Mouse (Mus musculus) liver, embryonic 13.5 days (tissue): ENCODE results near the gene Hexim1. TPM values are rescaled to one million over a fixed set of nuclear protein-coding genes. Genes with fewer than 3 reads are reported as not detected.

Source experiments
- ATAC-seq: fragments of 200-750 bp; cut with Nextera tagmentation; 2 replicates; pipeline ENCODE4 v1.8.0; 2017; ENCODE audit warnings: low read depth, mild to moderate bottlenecking, moderate number of reproducible peaks, moderate library complexity
- DNase-seq: peaks from one replicate; pipeline ENCODE4 v3.0.0; 2022
- H3K27ac ChIP-seq: fragments of 300-500 bp; sonication (generic); 2 replicates; pipeline ENCODE4 v1.5.1; 2015; ENCODE audit warnings: moderate library complexity, mild to moderate bottlenecking, inconsistent platforms
- H3K27me3 ChIP-seq: fragments of 300-500 bp; sonication (generic); 2 replicates; pipeline ENCODE4 v1.6.1; 2015; ENCODE audit warnings: mild to moderate bottlenecking, inconsistent platforms
- H3K36me3 ChIP-seq: fragments of 300-500 bp; sonication (generic); 2 replicates; pipeline ENCODE4 v1.6.1; 2015; ENCODE audit warnings: mild to moderate bottlenecking, inconsistent platforms
- H3K4me1 ChIP-seq: fragments of 300-500 bp; sonication (generic); replicated peaks from 2 replicates; pipeline ENCODE4 v1.6.1; 2015; ENCODE audit warnings: inconsistent platforms
- H3K4me2 ChIP-seq: fragments of 300-500 bp; sonication (generic); 2 replicates; pipeline ENCODE4 v1.6.1; 2015; ENCODE audit warnings: inconsistent platforms, mild to moderate bottlenecking, moderate library complexity
- H3K4me3 ChIP-seq: fragments of 300-500 bp; sonication (generic); replicated peaks from 2 replicates; pipeline ENCODE4 v1.5.1; 2015; ENCODE audit warnings: mild to moderate bottlenecking, inconsistent platforms
- H3K9ac ChIP-seq: fragments of 300-500 bp; sonication (generic); 2 replicates; pipeline ENCODE4 v1.6.1; 2015; ENCODE audit warnings: mild to moderate bottlenecking, inconsistent platforms
- H3K9me3 ChIP-seq: fragments of 300-500 bp; sonication (generic); replicated peaks from 2 replicates; pipeline ENCODE4 v1.6.1; 2016; ENCODE audit warnings: inconsistent platforms
- WGBS: fragments of 180-500 bp; shearing (Covaris S2); methylation state at CpG from one replicate; pipeline ENCODE4 v1.1.7; 2015; ENCODE audit not compliant: insufficient replicate concordance; 5-methylcytosine and 5-hydroxymethylcytosine counted together
- polyA plus RNA-seq: library from polyadenylated mRNA; unstranded; fragments of >200 nt; fragmentation: Nextera tagmentation; extraction: Ambion mirVana; gene quantifications from 2 replicates; pipeline ENCODE4 v1.2.1, GENCODE M21; 2015

The Hexim1 gene
- 2.6 and 3.0 TPM in 2 replicates for polyA plus RNA-seq

DNA sequence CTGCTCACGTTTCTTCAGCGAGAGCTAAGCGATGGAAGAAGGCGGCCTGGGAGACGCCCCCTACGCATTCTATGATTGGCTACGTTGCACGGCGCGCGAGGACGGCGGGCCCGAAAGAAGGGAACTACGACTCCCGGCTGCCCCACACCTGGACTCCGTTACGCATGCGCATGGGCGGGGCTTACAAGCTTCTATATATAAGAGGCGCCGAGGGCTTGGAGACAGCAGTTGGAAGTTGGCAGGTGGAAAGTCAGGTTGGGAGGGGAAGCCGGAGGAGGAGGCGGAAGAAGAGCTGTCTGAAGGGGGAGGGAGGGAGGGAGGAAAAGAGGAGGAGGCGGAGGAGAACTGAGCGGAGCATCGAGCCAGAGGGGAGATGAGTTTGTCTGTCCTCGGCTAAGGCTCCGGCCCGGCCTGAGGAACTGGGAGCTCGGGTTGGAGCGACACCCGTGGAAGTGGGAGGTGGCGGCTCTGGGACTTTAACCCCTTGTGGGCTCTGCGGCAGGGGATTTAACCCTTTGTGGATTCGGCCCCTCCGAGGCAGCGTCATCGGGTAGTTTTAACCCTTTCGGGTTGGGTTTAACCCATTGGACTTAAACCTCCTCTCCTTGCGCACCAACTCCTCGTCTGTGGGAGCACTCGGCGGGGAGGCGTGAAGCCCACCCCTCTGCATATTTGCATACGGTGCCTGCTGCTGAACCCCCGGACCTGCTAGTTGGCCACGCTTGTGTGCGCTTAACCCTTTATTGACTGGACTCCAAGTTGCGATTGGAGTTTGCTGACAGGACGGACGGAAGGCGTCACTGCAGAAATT, at the start of gene Hexim1:
TSS of gene Hexim1 (plus strand) at position 224 of the 811 bp plus-strand sequence.
- peak within 1 kb of the TSS; percentile 90 for H3K9ac ChIP-seq
- no peaks in the 10 kb centered on the region for H3K9me3 ChIP-seq
- H3K4me1 ChIP-seq: peaks cover 66% of the 10 kb centered on the region
- peak within 1 kb of the TSS; percentile 96 for H3K27ac ChIP-seq
- WGBS: under 1% methylated on average over 53 of the region's 53 CpGs
- peak within 1 kb of the TSS; percentile 85 for H3K4me3 ChIP-seq
- DNase-seq (peak; percentile 100), ATAC-seq (peak; percentile 92)
- peaks cover 20% of the 10 kb centered on the region for H3K27me3 ChIP-seq
- peak within 1 kb of the TSS; percentile 99 for H3K4me2 ChIP-seq
- no peaks in the 10 kb centered on the region for H3K36me3 ChIP-seq

DNA sequence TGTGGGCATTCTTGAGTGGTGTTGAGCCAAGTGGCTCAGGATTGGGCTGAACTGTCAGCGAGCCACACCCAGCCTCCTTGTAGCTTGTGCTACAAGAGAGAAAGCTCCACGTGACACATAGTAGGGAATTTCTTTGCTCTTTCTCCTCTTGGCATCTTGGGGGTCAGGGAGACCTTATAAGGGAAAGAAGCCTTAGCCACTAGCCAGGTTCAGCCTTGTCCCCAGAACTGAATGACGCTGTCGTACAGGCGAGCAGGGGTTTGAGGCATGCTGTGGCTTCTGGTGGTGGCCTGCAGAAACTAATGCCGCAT, 49.0 kb upstream of the Hexim1 start:
- Histone ChIP-seq H3K4me3 (no peak overlapping the region), H3K9me3 (no peaks in the 10 kb centered on the region), H3K36me3 (peaks cover 82% of the 10 kb centered on the region), H3K4me1 (no peaks in the 10 kb centered on the region), H3K27ac (no peak overlapping the region), H3K9ac (no peak overlapping the region), H3K4me2 (no peak overlapping the region), H3K27me3 (no peaks in the 10 kb centered on the region)
- ATAC-seq (no peak), DNase-seq (no peak)
- WGBS: 90% methylated on average over 6 of the region's 6 CpGs

DNA sequence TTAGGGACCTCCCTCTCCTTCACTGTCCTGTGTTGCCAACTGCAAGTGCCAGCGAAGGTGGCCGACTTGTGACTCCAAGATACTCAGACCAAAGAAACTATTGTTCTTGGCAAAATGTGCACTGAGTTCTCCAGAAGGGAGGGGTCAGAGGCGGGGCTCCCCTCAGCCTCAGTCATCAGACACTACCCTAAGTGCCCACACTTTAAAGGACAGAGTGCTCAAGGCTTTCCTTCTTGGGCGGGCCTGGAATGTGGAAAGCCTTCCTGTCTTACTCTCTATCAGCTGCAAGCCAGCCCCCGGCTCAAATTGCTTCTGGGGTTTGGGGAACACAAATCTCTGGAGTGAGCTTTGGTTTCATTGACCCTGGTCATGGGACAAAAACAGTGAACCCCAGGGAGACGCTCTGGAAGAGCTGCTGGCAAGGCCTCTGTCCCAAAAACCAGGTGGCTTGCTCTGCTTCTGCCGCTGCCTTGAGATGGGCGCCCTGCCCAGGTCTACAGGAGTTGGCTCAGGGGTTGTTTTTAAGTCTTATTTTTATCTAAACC, 48.5 kb upstream of the Hexim1 start:
- no peak overlapping the region for H3K9ac ChIP-seq
- H3K4me3 ChIP-seq: no peak overlapping the region
- no peaks in the 10 kb centered on the region for H3K9me3 ChIP-seq
- WGBS: 84% methylated on average over 8 of the region's 8 CpGs
- ATAC-seq (no peak), DNase-seq (no peak)
- no peak overlapping the region for H3K4me2 ChIP-seq
- no peaks in the 10 kb centered on the region for H3K4me1 ChIP-seq
- H3K27ac ChIP-seq: no peak overlapping the region
- no peaks in the 10 kb centered on the region for H3K27me3 ChIP-seq
- peaks cover 77% of the 10 kb centered on the region for H3K36me3 ChIP-seq

DNA sequence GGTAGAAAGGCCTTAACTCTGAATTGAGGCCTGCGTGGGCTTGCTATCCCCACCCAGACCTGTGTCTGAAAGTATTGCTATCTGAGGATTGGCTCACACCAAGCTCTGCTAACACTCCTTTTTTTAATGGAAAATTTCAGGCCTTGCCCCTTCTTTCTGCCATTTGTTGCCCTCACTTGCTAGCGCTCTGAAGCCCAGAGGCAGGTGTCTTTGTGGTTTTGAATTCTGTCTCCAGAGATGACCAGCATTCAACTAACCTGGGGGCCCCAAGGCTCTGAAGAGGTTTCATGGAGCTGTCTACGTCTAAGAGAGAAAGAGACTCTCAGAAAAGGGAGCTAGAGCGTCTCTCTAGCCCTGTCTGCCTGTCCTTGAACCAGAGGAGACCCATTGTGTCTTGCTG, 47.8 kb upstream of the Hexim1 start:
- Histone ChIP-seq H3K4me2 (no peak overlapping the region), H3K9ac (no peak overlapping the region), H3K4me1 (no peaks in the 10 kb centered on the region), H3K4me3 (no peak overlapping the region), H3K27me3 (no peaks in the 10 kb centered on the region), H3K27ac (no peak overlapping the region), H3K9me3 (no peaks in the 10 kb centered on the region), H3K36me3 (peaks cover 72% of the 10 kb centered on the region)
- no peak for DNase-seq
- WGBS: 84% methylated on average over 4 of the region's 4 CpGs
- ATAC-seq: no peak

DNA sequence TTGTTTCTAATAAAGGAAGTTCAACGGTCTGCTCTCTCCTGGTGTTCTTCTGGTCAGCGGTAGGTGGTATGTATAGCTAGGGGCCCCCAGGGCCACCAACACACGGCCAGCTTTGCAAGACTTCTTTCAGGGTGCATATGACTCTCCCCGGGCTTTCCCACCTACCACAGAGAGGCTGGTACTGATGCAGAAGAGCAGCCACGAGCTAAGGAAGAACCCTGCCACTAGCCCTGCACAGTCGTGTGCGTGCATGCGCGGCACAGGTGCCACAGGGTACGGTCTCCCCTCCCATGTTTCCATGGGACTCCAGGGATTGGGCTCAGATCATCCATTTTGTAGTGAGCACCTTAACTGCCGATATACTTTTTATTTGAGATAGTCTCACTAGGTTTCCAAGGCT, 47.1 kb upstream of the Hexim1 start:
- H3K27ac ChIP-seq: no peak overlapping the region
- H3K36me3 ChIP-seq: peaks cover 66% of the 10 kb centered on the region
- no peaks in the 10 kb centered on the region for H3K4me1 ChIP-seq
- no peaks in the 10 kb centered on the region for H3K27me3 ChIP-seq
- no peak overlapping the region for H3K9ac ChIP-seq
- ATAC-seq: no peak
- no peak overlapping the region for H3K4me3 ChIP-seq
- 88% methylated on average over 11 of the region's 11 CpGs for WGBS
- H3K4me2 ChIP-seq: no peak overlapping the region
- no peaks in the 10 kb centered on the region for H3K9me3 ChIP-seq
- no peak for DNase-seq

DNA sequence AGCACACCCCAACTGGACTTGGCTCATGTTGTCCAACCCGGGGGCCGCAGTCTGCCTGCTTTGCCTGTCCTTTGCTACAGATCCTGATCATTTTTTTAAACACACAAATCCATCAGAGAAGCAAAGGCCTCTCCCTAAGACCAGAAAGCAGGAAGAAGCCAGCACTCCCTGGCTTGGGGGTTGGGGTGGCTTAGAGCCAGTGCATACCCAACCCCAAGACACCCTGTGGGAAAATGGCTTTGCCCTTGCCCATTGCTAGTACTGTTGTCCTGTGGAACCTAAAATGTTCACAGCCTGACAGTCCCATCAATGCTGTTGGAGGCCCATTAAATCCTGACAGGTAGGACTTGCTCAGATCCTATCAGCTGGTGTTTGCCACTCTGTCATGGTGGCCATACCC, 46.3 kb upstream of the Hexim1 start:
- Histone ChIP-seq H3K27me3 (no peaks in the 10 kb centered on the region), H3K9me3 (no peaks in the 10 kb centered on the region), H3K4me2 (no peak overlapping the region), H3K9ac (no peak overlapping the region), H3K4me1 (no peaks in the 10 kb centered on the region), H3K27ac (no peak overlapping the region), H3K36me3 (peaks cover 57% of the 10 kb centered on the region), H3K4me3 (no peak overlapping the region)
- no peak for ATAC-seq
- DNase-seq: no peak
- WGBS: 100% methylated on average over 2 of the region's 2 CpGs

DNA sequence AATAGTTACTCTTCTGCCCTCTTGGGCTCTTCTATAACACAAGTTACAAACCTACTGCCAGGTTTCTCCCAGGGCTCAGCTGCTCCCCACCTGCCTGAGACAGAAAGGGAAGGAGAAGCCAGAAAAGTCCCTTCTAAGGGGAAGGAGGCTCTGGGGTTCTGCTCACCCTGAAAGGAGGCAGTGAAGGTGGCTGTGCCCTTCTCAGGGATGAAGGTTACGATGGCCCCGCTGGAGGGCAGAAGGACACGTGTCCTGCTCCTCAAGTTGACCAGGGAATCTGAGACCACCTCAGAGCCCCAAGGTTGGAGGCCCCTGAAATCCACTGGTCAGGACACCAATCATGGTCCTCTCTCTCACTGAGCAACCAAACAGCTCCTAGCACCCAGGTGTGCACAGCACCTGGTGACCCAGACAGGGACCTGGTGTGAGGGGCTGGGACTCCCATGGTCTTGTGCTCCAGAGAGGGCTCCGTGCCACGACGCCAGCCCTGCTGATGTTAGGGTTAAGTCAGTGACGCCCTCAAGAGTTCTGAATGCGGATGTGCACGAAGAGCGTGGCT, 45.6 kb upstream of the Hexim1 start:
- Histone ChIP-seq H3K27me3 (no peaks in the 10 kb centered on the region), H3K9ac (no peak overlapping the region), H3K27ac (no peak overlapping the region), H3K9me3 (no peaks in the 10 kb centered on the region), H3K4me2 (no peak overlapping the region), H3K4me3 (no peak overlapping the region), H3K36me3 (peaks cover 52% of the 10 kb centered on the region), H3K4me1 (no peaks in the 10 kb centered on the region)
- 91% methylated on average over 10 of the region's 10 CpGs for WGBS
- no peak for ATAC-seq
- no peak for DNase-seq

DNA sequence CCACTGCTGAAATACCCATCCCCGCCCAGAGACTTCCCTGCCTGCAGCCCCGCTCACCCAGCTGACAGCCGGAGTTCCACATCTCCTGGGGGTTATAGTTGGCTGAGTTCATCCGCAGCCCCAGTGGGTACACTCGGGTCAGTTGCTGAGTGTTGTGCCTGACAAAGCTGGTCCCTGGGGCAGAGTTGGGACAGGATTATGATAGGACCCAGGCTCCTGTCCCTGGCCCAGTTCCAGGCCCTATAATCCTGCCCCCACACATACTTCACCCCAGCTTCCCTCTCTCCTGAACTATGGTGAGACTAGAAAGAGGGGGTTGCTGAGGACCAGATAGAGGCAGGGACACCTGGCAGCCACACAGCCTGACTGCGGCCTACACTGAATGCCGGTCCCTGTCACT, 42.4 kb upstream of the Hexim1 start:
- Histone ChIP-seq H3K4me1 (no peaks in the 10 kb centered on the region), H3K4me2 (no peak overlapping the region), H3K27ac (no peak overlapping the region), H3K9me3 (no peaks in the 10 kb centered on the region), H3K4me3 (no peak overlapping the region), H3K36me3 (peaks cover 20% of the 10 kb centered on the region), H3K9ac (no peak overlapping the region), H3K27me3 (peaks cover 5% of the 10 kb centered on the region)
- DNase-seq (no peak), ATAC-seq (no peak)
- 73% methylated on average over 7 of the region's 7 CpGs for WGBS

DNA sequence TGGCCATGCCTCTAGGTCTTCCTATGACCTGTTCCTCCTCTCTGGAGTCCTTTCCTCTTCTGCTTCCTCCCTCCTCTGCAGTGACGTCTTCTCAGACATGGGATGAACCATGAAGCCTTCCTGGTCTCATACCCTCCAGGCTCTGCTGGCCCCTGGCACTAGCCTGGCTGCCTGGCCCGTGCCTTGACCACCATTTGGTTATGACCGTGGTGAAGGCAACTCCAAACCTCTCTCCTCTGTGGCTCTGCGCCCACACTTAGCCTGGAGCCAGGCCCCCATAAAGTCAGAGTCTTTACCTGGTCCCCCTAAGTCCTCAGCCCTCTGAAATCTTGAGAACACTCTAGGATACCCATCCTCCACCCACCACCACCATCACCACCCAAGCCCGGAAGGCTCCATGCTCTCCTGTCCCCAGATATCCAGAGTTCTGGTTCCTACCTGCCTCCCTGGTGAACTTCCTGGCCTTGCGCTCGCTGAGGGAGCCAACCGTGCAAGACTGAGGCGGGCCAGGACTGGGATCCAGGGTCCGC, 41.8 kb upstream of the Hexim1 start:
- no peak overlapping the region for H3K9ac ChIP-seq
- no peak overlapping the region for H3K4me2 ChIP-seq
- DNase-seq (no peak), ATAC-seq (no peak)
- no peak overlapping the region for H3K27ac ChIP-seq
- H3K4me1 ChIP-seq: no peaks in the 10 kb centered on the region
- H3K9me3 ChIP-seq: no peaks in the 10 kb centered on the region
- H3K4me3 ChIP-seq: no peak overlapping the region
- 66% methylated on average over 10 of the region's 10 CpGs for WGBS
- H3K36me3 ChIP-seq: peaks cover 14% of the 10 kb centered on the region
- H3K27me3 ChIP-seq: peaks cover 10% of the 10 kb centered on the region

DNA sequence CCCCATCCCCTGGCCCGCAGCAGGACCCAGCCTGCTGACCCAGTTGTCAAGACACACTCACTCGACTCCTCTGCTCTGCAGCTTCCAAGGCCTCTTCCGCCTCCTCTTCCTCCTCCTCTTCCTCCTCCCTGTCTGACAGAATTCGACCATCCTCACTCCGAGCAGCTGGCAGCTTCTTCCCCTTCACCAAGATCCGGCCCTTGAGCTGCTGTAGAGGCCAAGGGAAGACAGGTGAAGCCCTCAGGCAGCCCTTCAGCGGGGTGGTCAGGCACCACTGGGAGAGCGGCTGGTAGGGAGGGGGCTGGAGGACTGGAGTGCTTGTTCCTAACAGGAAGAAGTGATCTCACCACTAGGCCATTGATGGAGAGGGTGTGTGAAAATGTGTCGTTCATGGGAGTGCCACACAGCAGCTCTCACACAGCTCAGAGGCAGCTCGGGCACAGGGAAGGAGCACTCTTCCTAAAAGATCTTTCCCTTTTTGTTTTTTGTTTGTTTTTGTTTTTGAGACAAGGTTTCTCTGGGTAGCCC, 41.2 kb upstream of the Hexim1 start:
- H3K27ac ChIP-seq: no peak overlapping the region
- ATAC-seq (no peak), DNase-seq (no peak)

DNA sequence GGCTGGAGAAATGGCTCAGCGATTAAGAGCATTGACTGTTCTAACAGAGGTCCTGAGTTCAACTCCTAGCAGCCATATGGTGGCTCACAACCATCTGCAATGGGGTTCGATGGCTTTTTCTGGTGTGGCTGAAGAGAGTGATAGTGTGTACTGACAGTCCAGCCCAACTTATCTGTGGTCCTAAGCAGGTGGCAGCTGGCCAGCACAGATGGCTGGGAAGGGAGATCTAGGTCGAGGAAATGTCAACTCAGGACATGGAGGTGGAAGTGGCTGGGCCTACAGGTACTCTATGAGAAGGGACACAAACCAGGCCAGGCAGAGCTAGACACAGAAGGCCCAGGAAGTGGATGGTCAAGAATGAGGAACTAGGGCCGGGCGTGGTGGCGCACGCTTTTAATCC, 40.0 kb upstream of the Hexim1 start:
- DNase-seq: no peak
- WGBS: 62% methylated on average over 7 of the region's 7 CpGs
- Histone ChIP-seq H3K4me3 (no peak overlapping the region), H3K27ac (no peak overlapping the region), H3K4me1 (peaks cover 7% of the 10 kb centered on the region), H3K4me2 (no peak overlapping the region), H3K27me3 (peaks cover 28% of the 10 kb centered on the region), H3K9ac (no peak overlapping the region), H3K36me3 (no peaks in the 10 kb centered on the region), H3K9me3 (no peaks in the 10 kb centered on the region)
- no peak for ATAC-seq

More for the DNA sequence above, 41.2 kb upstream of the Hexim1 start:
- Histone ChIP-seq H3K4me3 (no peak overlapping the region), H3K4me2 (no peak overlapping the region), H3K9ac (no peak overlapping the region), H3K36me3 (peaks cover 8% of the 10 kb centered on the region; the same call in 1 of the 2 replicates), H3K9me3 (no peaks in the 10 kb centered on the region), H3K27me3 (peaks cover 17% of the 10 kb centered on the region), H3K4me1 (no peaks in the 10 kb centered on the region)
- 24% methylated on average over 10 of the region's 10 CpGs for WGBS
